Mouse (Mus musculus): Measurements from ENCODE around the gene Prrx2.
A peak's percentile ranks its signal among the peaks of the same experiment; 100 is the strongest.
"Not testable (repeated sequence)": the region's sequence is repeated elsewhere in the genome, so short reads cannot be mapped to it uniquely, and the experiment has no call there.

Gene Prrx2

GRCm38 (mm10) chr2:30912291-30912773 lies 77.6 kb downstream of the Prrx2 start:
- peak; percentile 63 for DNase-seq (ENCODE audit: low spot score)

GRCm38 (mm10) chr2:30913022-30913421 lies 78.2 kb downstream of the Prrx2 start:
- no peak for DNase-seq (ENCODE audit: low spot score)

GRCm38 (mm10) chr2:30914836-30915235 lies 80.1 kb downstream of the Prrx2 start:
- no peak for DNase-seq (ENCODE audit: low spot score)

GRCm38 (mm10) chr2:30915376-30915775 lies 80.6 kb downstream of the Prrx2 start:
- DNase-seq (ENCODE audit: low spot score), result no peak

GRCm38 (mm10) chr2:30915933-30916332 lies 81.2 kb downstream of the Prrx2 start:
- DNase-seq (ENCODE audit: low spot score), result not testable (repeated sequence)

GRCm38 (mm10) chr2:30917649-30918048 lies 82.9 kb downstream of the Prrx2 start:
- DNase-seq (ENCODE audit: low spot score), result no peak

- DNase-seq (ENCODE audit: low spot score), result no peak
These were observed 83.4 kb downstream of the Prrx2 start for GRCm38 (mm10) chr2:30918126-30918525.

GRCm38 (mm10) chr2:30918780-30919329 lies 84.1 kb downstream of the Prrx2 start:
- no peak for DNase-seq (ENCODE audit: low spot score)

- no peak for DNase-seq (ENCODE audit: low spot score)
These were observed 85.4 kb downstream of the Prrx2 start for GRCm38 (mm10) chr2:30920216-30920615.

GRCm38 (mm10) chr2:30923099-30923498 lies 88.3 kb downstream of the Prrx2 start:
- no peak for DNase-seq (ENCODE audit: low spot score)

- no peak for DNase-seq (ENCODE audit: low spot score)
These were observed 90.4 kb downstream of the Prrx2 start for GRCm38 (mm10) chr2:30925181-30925580.

GRCm38 (mm10) chr2:30926381-30926780 lies 91.6 kb downstream of the Prrx2 start:
- no peak for DNase-seq (ENCODE audit: low spot score)

GRCm38 (mm10) chr2:30927151-30927781 lies 92.5 kb downstream of the Prrx2 start:
- DNase-seq (ENCODE audit: low spot score), result no peak

- DNase-seq (ENCODE audit: low spot score), result peak; percentile 84
These were observed 93.3 kb downstream of the Prrx2 start for GRCm38 (mm10) chr2:30927844-30928628.

- no peak for DNase-seq (ENCODE audit: low spot score)
These were observed 94.2 kb downstream of the Prrx2 start for GRCm38 (mm10) chr2:30928893-30929482.

- DNase-seq (ENCODE audit: low spot score), result peak; percentile 70
These were observed 94.8 kb downstream of the Prrx2 start, which contains the start of gene Ptges for GRCm38 (mm10) chr2:30929483-30930045. Gene Ptges (minus strand): TSS chr2:30929863.

- DNase-seq (ENCODE audit: low spot score), result not testable (repeated sequence)
These were observed 96.1 kb downstream of the Prrx2 start for GRCm38 (mm10) chr2:30930846-30931245.

Data from urinary bladder, postnatal 25 days (tissue).